Mouse (Mus musculus) brain, embryonic 14.5 days (tissue): ENCODE measurements around the gene Slc39a3.
"Not testable (repeated sequence)": the region's sequence is repeated elsewhere in the genome, so short reads cannot be mapped to it uniquely, and the experiment has no call there.

Experiments used
- CTCF ChIP-seq: fragments of 200-500 bp; IDR thresholded peaks from 2 replicates; pipeline ENCODE4 v1.5.1; 2012; ENCODE audit warnings: inconsistent platforms, mild to moderate bottlenecking, moderate library complexity, borderline replicate concordance; ENCODE audit not compliant: insufficient read depth, insufficient read length; ENCODE audit errors: extremely low read depth
- POLR2A ChIP-seq: fragments of 200-500 bp; IDR thresholded peaks from 2 replicates; pipeline ENCODE4 v1.6.1; 2012; ENCODE audit warnings: mild to moderate bottlenecking, inconsistent platforms, borderline replicate concordance; ENCODE audit not compliant: poor library complexity, insufficient read depth, insufficient read length, severe bottlenecking; ENCODE audit errors: extremely low read depth

DNA sequence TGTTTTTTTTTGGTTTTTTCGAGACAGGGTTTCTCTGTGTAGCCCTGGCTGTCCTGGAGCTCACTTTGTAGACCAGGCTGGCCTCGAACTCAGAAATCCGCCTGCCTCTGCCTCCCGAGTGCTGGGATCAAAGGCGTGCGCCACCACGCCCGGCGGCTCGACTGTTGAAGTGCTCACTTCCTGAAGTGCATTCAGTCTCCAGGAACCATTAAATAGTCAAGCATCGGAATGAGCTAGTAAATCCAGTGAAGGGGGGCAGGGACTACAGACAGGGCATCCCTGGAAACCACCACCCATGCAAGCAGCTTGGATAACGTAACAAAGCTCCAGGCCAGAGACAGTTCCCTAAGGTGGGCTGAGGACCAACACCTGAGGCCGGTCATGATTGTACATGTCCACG lies 8.0 kb upstream of the Slc39a3 start:
- not testable (repeated sequence) for TF ChIP-seq POLR2A, CTCF
